Mouse (Mus musculus) liver, embryonic 12.5 days (tissue): ENCODE results near the gene Bet1l. TPM values are rescaled to one million over a fixed set of nuclear protein-coding genes. Genes with fewer than 3 reads are reported as not detected.

Source experiments
- ATAC-seq: fragments of 200-750 bp; cut with Nextera tagmentation; 2 replicates; pipeline ENCODE4 v1.8.0; 2017; ENCODE audit warnings: moderate number of reproducible peaks, mild to moderate bottlenecking, moderate library complexity
- H3K27ac ChIP-seq: fragments of 300-500 bp; sonication (generic); 2 replicates; pipeline ENCODE4 v1.5.1; 2016; ENCODE audit warnings: mild to moderate bottlenecking
- H3K27me3 ChIP-seq: fragments of 300-500 bp; sonication (generic); replicated peaks from 2 replicates; pipeline ENCODE4 v1.6.1; 2016; ENCODE audit warnings: mild to moderate bottlenecking, moderate library complexity
- H3K36me3 ChIP-seq: fragments of 300-500 bp; sonication (generic); 2 replicates; pipeline ENCODE4 v1.6.1; 2016; ENCODE audit warnings: mild to moderate bottlenecking, moderate library complexity
- H3K4me1 ChIP-seq: fragments of 300-500 bp; sonication (generic); 2 replicates; pipeline ENCODE4 v1.6.1; 2016
- H3K4me2 ChIP-seq: fragments of 300-500 bp; sonication (generic); 2 replicates; pipeline ENCODE4 v1.6.1; 2016; ENCODE audit warnings: mild to moderate bottlenecking, moderate library complexity
- H3K4me3 ChIP-seq: fragments of 300-500 bp; sonication (generic); 2 replicates; pipeline ENCODE4 v1.5.1; 2016; ENCODE audit warnings: mild to moderate bottlenecking, moderate library complexity
- H3K9ac ChIP-seq: fragments of 300-500 bp; sonication (generic); 2 replicates; pipeline ENCODE4 v1.6.1; 2016; ENCODE audit warnings: mild to moderate bottlenecking, moderate library complexity
- H3K9me3 ChIP-seq: fragments of 300-500 bp; sonication (generic); replicated peaks from 2 replicates; pipeline ENCODE4 v1.6.1; 2016; ENCODE audit warnings: mild to moderate bottlenecking, moderate library complexity
- whole genome bisulfite sequencing: fragments of 180-500 bp; shearing (Covaris S2); methylation state at CpG from one replicate; pipeline ENCODE4 v1.1.7; 2016; ENCODE audit not compliant: insufficient replicate concordance; 5-methylcytosine and 5-hydroxymethylcytosine counted together
- polyA plus RNA-seq: library from polyadenylated mRNA; unstranded; fragments of >200 nt; fragmentation: Nextera tagmentation; extraction: Ambion mirVana; gene quantifications from 2 replicates; pipeline ENCODE4 v1.2.1, GENCODE M21; 2016

The Bet1l gene
- polyA plus RNA-seq, 1 experiment from 2014 or later = 18.0 TPM

DNA sequence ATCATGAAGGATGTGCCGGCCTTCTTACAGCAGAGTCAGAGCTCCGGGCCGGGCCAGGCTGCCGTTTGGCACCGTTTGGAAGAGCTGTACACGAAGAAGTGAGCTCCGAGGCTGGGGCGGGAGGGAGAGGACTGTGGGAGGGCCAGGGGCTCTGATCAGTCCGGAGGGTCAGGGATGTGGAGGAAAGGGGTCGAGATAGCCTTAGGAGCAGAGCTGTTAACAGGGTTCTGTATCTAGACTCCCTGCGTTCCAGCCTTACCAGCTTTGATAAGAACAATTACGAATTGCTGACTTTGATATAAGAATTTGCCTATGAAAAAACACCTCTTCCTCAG lies 25.1 kb upstream of the Bet1l start:
- H3K36me3 ChIP-seq = peaks cover 49% of the 10 kb centered on the region
- peak; percentile 44 for ATAC-seq
- peaks cover 43% of the 10 kb centered on the region for H3K4me1 ChIP-seq
- H3K27me3 ChIP-seq = no peaks in the 10 kb centered on the region
- no peaks in the 10 kb centered on the region for H3K9me3 ChIP-seq
- H3K27ac ChIP-seq = peak overlapping the region; percentile 90
- H3K4me2 ChIP-seq = peak overlapping the region; percentile 91
- H3K9ac ChIP-seq = peak overlapping the region; percentile 88
- H3K4me3 ChIP-seq = peak overlapping the region; percentile 99
- WGBS = 1% methylated on average over 12 of the region's 12 CpGs

DNA sequence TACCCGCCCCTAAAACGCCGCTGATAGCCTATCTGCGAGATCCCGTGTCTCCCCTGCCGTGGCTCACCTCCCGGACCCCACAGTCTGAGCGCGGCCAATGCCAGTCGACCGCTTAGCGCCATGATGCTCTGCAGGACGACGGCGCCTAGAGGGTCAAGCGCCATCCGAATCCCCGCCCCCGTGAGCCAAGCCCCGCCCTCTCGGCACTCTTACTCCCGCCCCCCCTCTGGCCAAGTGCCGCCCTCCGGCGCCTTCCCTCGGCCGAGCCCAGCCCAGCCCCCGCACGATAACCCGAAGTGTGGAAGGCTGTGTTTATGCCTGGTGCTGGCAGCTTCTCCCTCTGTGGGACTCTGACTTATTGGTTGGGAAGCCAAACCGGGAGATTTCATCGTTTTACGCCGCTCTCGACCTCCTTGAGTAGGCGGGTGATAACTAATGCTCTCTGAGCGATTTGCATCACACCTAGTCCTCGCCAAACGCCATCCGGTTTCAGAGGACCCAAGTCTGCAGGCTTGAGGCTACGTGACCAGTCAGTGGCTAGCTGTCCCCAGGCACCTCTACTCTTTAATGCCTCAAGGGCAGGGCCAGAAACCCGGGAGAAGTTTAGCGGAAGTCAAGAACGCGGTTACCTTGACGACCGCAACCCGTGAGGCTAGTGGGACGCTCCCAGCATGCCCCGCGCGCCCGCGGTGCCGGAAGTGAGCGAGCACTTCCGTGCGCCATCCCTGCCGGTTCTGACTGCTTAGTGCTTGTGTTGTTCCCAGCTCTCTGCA lies 24.5 kb upstream of the Bet1l start, which contains the start of the genes Psmd13 and Sirt3:
Psmd13 (plus strand) TSS at position 273 of the 773 bp plus-strand sequence.
Sirt3 (minus strand) TSS at position 614 of the 773 bp plus-strand sequence.
- H3K4me3 ChIP-seq = peak within 1 kb of the TSS; percentile 99
- H3K27me3 ChIP-seq = no peaks in the 10 kb centered on the region
- ATAC-seq = peak; percentile 92
- H3K4me2 ChIP-seq = peak within 1 kb of the TSS; percentile 91
- peak within 1 kb of the TSS; percentile 88 for H3K9ac ChIP-seq
- H3K27ac ChIP-seq = peak within 1 kb of the TSS; percentile 90
- no peaks in the 10 kb centered on the region for H3K9me3 ChIP-seq
- peaks cover 49% of the 10 kb centered on the region for H3K36me3 ChIP-seq
- peaks cover 43% of the 10 kb centered on the region for H3K4me1 ChIP-seq
- under 1% methylated on average over 59 of the region's 59 CpGs for WGBS

DNA sequence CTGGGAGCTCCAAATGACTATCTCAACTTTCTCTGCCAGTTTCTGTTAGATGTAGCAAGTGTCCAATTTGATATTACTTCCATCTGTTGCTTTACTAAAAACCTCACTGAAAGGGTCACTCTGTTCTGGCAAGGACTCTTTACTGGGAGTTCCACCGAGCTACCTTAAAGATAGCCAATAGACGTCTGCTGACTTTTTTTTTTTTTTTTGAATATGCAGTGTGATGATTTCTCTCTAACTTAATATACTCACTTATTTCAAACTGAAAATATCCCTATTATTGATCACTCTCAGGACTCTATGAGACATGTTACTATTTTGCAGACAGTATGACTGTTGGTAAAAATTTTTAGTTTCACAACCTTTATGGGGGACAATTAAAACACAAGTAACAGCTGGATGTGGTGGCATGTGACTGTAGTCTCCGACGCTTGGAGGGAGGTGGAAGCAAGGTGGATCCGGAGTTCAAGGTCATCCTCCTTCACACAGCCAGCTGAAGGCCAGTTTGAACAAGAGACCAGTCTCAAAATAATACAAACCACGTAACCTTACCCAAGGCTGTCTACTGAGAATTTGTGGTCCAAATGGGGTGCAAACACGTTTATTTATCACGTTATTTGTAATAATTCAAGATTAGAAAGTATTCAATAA lies 23.6 kb upstream of the Bet1l start:
- H3K4me1 ChIP-seq = peaks cover 43% of the 10 kb centered on the region
- 8% methylated on average over 8 of the region's 8 CpGs for WGBS
- peak overlapping the region; percentile 88 for H3K9ac ChIP-seq
- H3K4me2 ChIP-seq = peak overlapping the region; percentile 91
- peak overlapping the region; percentile 90 for H3K27ac ChIP-seq
- H3K4me3 ChIP-seq = peak overlapping the region; percentile 99
- no peaks in the 10 kb centered on the region for H3K9me3 ChIP-seq
- ATAC-seq = no peak
- H3K27me3 ChIP-seq = no peaks in the 10 kb centered on the region
- peaks cover 49% of the 10 kb centered on the region for H3K36me3 ChIP-seq

DNA sequence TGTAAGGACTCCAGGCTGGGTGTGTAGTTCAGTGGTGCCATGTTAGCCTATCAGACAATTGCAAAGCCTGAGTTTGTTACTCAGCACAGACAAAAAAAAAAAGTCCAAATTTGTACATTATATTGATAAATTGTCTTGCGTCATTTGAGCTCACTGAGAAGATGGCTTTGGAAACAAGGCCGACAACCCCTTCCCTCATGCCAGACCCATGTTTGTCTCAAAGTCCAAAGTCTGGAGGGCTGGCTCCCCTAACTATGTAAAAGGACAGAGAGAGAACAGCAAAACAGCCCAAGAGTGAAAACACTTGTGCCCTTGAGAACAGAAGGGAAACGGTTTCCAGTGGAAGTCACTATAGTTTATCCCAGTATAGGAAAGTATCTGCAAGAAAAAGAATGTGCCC lies 23.0 kb upstream of the Bet1l start:
- ATAC-seq = no peak
- H3K9ac ChIP-seq = peak overlapping the region; percentile 88

DNA sequence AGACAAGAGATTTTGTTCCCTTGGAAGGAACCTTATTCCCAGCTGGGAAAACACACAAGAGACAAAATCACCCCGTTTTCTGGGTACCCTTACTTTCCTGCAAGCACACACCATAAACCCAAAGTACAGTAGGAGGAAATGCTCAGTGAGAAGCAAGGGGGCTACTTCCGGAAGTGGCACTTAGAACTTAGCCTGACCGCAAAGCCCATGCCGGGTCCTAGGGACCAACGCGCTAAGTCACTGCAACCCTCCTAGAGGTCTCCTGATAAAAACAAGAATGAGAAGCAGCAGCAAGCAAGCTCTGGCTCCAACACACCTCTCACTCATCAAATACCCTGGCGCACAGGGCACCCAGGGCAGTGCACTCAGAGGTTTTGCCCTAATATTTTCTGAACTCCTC lies 22.0 kb upstream of the Bet1l start:
- WGBS = 36% methylated on average over 7 of the region's 7 CpGs
- H3K27ac ChIP-seq = peak overlapping the region; percentile 51; the same call in 1 of the 2 replicates

More for the DNA sequence above, 23.0 kb upstream of the Bet1l start:
- no peaks in the 10 kb centered on the region for H3K9me3 ChIP-seq
- no peaks in the 10 kb centered on the region for H3K27me3 ChIP-seq
- 71% methylated on average over 3 of the region's 3 CpGs for WGBS
- peak overlapping the region; percentile 91 for H3K4me2 ChIP-seq
- peak overlapping the region; percentile 99 for H3K4me3 ChIP-seq
- peaks cover 43% of the 10 kb centered on the region for H3K4me1 ChIP-seq
- peaks cover 48% of the 10 kb centered on the region for H3K36me3 ChIP-seq
- H3K27ac ChIP-seq = peak overlapping the region; percentile 69

DNA sequence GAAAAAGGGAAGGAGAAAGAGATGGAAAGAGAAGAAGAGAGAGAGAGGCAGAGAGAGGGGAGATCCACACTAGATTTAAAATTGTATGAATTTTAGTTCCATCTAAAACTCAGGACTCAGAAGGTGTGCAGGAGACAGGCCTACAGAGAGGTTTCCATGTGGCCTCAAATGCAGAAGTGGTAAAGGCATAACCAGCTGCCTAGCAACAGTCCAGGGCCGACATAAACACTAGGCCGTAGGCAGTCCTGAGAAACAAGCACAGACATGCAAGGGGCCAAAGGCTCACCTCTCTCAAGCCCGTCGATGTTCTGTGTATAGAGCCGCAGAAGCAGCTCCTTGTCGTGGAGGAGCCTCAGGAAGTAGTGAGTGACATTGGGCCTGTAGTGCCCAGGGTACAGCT lies 20.0 kb upstream of the Bet1l start:
- no peak overlapping the region for H3K4me3 ChIP-seq
- H3K4me1 ChIP-seq = peaks cover 33% of the 10 kb centered on the region
- no peak overlapping the region for H3K27ac ChIP-seq
- ATAC-seq = no peak
- no peaks in the 10 kb centered on the region for H3K9me3 ChIP-seq
- H3K4me2 ChIP-seq = no peak overlapping the region
- no peak overlapping the region for H3K9ac ChIP-seq
- 68% methylated on average over 6 of the region's 6 CpGs for WGBS
- no peaks in the 10 kb centered on the region for H3K27me3 ChIP-seq
- peaks cover 50% of the 10 kb centered on the region for H3K36me3 ChIP-seq

More for the DNA sequence above, 22.0 kb upstream of the Bet1l start:
- Histone ChIP-seq H3K4me2 (peak overlapping the region; percentile 91), H3K36me3 (peaks cover 47% of the 10 kb centered on the region), H3K4me3 (peak overlapping the region; percentile 16; the same call in 1 of the 2 replicates), H3K9ac (no peak overlapping the region), H3K27me3 (no peaks in the 10 kb centered on the region), H3K4me1 (peaks cover 46% of the 10 kb centered on the region), H3K9me3 (no peaks in the 10 kb centered on the region)
- ATAC-seq = no peak

DNA sequence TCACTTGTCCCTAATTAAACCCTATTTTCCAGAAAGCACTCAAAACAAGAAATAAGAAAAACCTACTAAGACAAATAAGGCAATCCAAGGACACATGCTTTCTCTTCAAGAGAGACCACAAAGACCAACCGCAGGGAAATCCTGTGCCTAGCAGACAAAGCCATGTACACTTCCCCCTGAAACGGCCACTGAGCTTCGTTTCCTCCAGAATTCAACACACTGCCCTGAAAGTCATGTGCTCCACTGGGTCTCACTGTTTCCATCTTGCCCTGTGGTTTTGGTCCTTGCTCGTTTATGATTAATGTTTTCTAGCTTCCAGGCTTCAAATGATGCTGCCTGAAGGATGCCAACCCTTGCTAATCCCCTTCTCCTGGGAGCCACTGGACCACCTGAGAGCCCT lies 16.8 kb upstream of the Bet1l start:
- ATAC-seq = no peak
- H3K27ac ChIP-seq = 0 out of 2 replicates have a peak overlapping the region, but pooled peaks have one; percentile 7

DNA sequence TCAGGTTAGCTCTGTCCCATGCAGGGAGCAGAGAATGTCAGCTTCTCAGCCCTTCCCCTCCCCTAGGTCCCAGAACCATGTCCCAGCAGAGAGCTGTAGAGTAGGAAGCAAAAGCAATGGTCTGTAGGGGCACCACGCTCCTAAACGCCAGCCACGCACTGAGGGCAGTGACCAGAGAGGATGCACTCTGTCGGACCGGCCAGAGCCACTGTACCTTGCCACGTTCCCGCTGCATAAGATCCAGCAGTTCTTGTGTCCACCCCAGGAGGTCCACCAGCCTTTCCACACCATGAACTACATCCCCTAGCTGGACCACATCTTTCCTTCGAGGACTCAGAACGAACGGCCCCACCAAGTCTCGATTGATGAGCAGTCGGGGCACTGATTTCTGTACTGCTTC lies 7.4 kb upstream of the Bet1l start:
- no peak for ATAC-seq
- Histone ChIP-seq H3K27me3 (no peaks in the 10 kb centered on the region), H3K36me3 (peaks cover 92% of the 10 kb centered on the region), H3K4me2 (no peak overlapping the region), H3K9ac (no peak overlapping the region), H3K9me3 (no peaks in the 10 kb centered on the region), H3K4me1 (no peaks in the 10 kb centered on the region), H3K27ac (no peak overlapping the region), H3K4me3 (no peak overlapping the region)
- WGBS = 84% methylated on average over 12 of the region's 12 CpGs

More for the DNA sequence above, 16.8 kb upstream of the Bet1l start:
- no peaks in the 10 kb centered on the region for H3K27me3 ChIP-seq
- H3K4me2 ChIP-seq = no peak overlapping the region
- H3K9me3 ChIP-seq = no peaks in the 10 kb centered on the region
- H3K4me3 ChIP-seq = no peak overlapping the region
- WGBS = 42% methylated on average over 4 of the region's 4 CpGs
- H3K9ac ChIP-seq = no peak overlapping the region
- peaks cover 12% of the 10 kb centered on the region for H3K4me1 ChIP-seq
- H3K36me3 ChIP-seq = peaks cover 76% of the 10 kb centered on the region

DNA sequence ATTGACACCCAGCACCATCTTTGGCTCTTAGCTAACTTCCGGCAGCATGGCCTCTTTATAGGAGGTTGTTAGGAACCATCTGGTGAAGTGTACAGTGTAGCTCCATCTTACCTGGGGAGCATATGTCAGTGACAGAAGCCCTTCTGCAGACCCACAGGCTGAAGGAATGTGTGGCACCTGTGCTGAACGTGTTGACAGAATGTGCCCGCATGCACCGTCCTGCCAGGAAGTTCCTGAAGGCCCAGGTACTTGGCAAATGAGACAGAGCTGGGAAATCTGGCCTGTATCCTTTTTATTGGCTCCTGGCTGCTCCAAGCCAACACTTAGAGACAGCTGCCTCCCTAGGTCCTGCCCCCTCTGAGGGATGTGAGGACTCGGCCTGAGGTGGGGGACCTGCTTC lies 3.4 kb upstream of the Bet1l start:
- peaks cover 76% of the 10 kb centered on the region for H3K36me3 ChIP-seq
- no peak overlapping the region for H3K4me3 ChIP-seq
- WGBS = 82% methylated on average over 5 of the region's 5 CpGs

DNA sequence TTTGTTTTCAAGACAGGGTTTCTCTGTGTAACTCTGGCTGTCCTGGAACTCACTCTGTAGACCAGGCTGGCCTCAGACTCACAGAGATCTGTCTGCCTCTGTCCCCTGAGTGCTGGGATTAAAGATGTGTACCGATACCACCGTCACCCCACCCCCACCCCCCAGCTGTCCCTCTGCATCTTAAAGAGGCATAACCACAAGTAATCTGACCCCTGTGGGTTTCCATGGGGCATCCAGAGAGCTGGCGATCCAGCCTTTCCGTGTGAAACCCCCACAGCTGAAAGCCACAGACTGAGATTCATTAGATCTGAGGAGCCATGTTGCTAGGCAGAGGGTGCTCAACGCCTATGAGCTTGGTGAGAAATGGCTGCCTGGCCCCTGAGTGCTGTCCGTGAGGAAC lies 2.6 kb upstream of the Bet1l start:
- WGBS = 63% methylated on average over 6 of the region's 6 CpGs
- no peak for ATAC-seq
- no peaks in the 10 kb centered on the region for H3K27me3 ChIP-seq
- no peak overlapping the region for H3K4me3 ChIP-seq
- H3K9me3 ChIP-seq = no peaks in the 10 kb centered on the region
- peaks cover 28% of the 10 kb centered on the region for H3K4me1 ChIP-seq
- no peak overlapping the region for H3K9ac ChIP-seq
- no peak overlapping the region for H3K4me2 ChIP-seq
- H3K36me3 ChIP-seq = peaks cover 71% of the 10 kb centered on the region
- no peak overlapping the region for H3K27ac ChIP-seq

More for the DNA sequence above, 3.4 kb upstream of the Bet1l start:
- H3K9me3 ChIP-seq = no peaks in the 10 kb centered on the region
- H3K27ac ChIP-seq = no peak overlapping the region
- H3K4me2 ChIP-seq = no peak overlapping the region
- no peak for ATAC-seq
- peaks cover 22% of the 10 kb centered on the region for H3K4me1 ChIP-seq
- no peak overlapping the region for H3K9ac ChIP-seq
- no peaks in the 10 kb centered on the region for H3K27me3 ChIP-seq

DNA sequence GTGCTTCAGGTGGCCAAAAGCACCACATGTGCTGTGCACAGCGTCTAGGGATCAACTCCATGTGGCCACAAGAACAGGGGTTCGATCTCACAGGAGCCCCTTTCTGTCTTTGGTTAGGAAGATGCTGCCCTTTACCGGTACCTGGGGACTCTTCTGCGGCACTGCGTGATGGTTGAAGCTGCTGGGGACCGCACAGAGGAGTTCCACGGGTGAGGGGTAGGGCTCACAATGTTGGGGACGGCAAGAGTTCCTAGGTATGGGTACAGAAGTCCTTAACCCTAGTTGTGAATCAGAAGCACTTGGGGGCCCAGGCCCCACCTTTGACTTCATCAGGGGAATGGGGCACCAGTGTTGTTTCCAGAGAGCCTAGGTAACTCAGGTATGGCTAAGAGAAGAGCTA lies 1.4 kb upstream of the Bet1l start:
- 89% methylated on average over 8 of the region's 8 CpGs for WGBS
- Histone ChIP-seq H3K36me3 (peaks cover 71% of the 10 kb centered on the region), H3K9ac (peak overlapping the region; percentile 3; the same call in 1 of the 2 replicates), H3K4me3 (peak overlapping the region; percentile 89; the same call in 1 of the 2 replicates), H3K4me2 (peak overlapping the region; percentile 96), H3K9me3 (no peaks in the 10 kb centered on the region), H3K27me3 (no peaks in the 10 kb centered on the region), H3K4me1 (peaks cover 41% of the 10 kb centered on the region), H3K27ac (no peak overlapping the region)
- no peak for ATAC-seq
